Mouse (Mus musculus) heart, postnatal 0 days (tissue): ENCODE results near the gene Mtch2.

Experiments used
- CTCF ChIP-seq: IDR thresholded peaks from 2 replicates; pipeline ENCODE4 v1.5.1; 2016; ENCODE audit warnings: antibody characterized with exemption, control low read depth, low read depth
- EP300 ChIP-seq: IDR thresholded peaks from 2 replicates; pipeline ENCODE4 v1.6.1; 2016; ENCODE audit warnings: antibody characterized with exemption, low read depth

DNA sequence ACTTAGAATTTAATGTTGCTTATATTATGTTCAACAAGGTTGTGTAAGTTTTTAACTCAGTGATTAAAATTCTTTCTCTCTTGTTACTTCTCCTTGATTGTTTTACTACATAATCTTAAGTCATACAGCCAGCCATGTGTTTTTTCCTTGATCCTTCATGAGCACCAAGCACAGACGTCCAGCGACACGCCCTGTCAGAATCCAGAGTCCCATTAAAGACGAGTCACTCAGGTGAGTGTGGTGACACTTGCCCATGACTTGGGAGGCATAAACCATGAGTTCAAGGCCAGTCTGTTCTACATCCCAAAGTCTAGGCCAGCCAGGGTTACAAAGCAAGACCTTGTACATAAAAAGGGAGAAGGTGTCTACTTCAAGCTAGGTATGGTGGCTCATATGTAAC is 30.8 kb upstream of the Mtch2 start:
- TF ChIP-seq CTCF (no peak), EP300 (no peak)
